Mouse (Mus musculus): ENCODE data around the gene Fkbp4. TPM values are rescaled to one million over a fixed set of nuclear protein-coding genes. Genes with fewer than 3 reads are reported as not detected.
"Not testable (repeated sequence)": the region's sequence is repeated elsewhere in the genome, so short reads cannot be mapped to it uniquely, and the experiment has no call there.

The Fkbp4 gene
- total RNA-seq, 2 experiments from 2014 or later, result 170 to 173 TPM

GRCm38 (mm10) chr6:128397574-128398261, 40.8 kb downstream of the Fkbp4 start:
- DNase-seq, result peak; percentile 77

GRCm38 (mm10) chr6:128390683-128391082, 47.8 kb downstream of the Fkbp4 start:
- DNase-seq, result no peak

GRCm38 (mm10) chr6:128389185-128389584, 49.3 kb downstream of the Fkbp4 start:
- DNase-seq, result no peak

GRCm38 (mm10) chr6:128385026-128385425, 53.5 kb downstream of the Fkbp4 start:
- no peak for DNase-seq

- no peak for DNase-seq
These were observed 54.7 kb downstream of the Fkbp4 start for GRCm38 (mm10) chr6:128383752-128384151.

- DNase-seq, result no peak
These were observed 57.2 kb downstream of the Fkbp4 start for GRCm38 (mm10) chr6:128381254-128381653.

GRCm38 (mm10) chr6:128380594-128381167, 57.8 kb downstream of the Fkbp4 start:
- DNase-seq, result not testable (repeated sequence)

Other genes starting within 250 kb of the Fkbp4 start
- 1 to 10 TPM; 4.4 to 4.6 TPM for gene Tead4, start 137.9 kb downstream of the Fkbp4 start, total RNA-seq (2021)
- gene Tulp3, start 82.8 kb downstream of the Fkbp4 start, total RNA-seq (2021), result 10 to 100 TPM; 24.2 to 27.2 TPM
- 10 to 100 TPM; 21.7 to 30.1 TPM for gene Rhno1, start 75.8 kb downstream of the Fkbp4 start, total RNA-seq (2021)
- gene Foxm1, start 75.7 kb downstream of the Fkbp4 start, total RNA-seq (2021), result 10 to 100 TPM; 15.3 to 16.6 TPM
- not detected for gene Tex52, start 63.2 kb downstream of the Fkbp4 start, total RNA-seq (2021)
- gene Gm44596, start 63.2 kb downstream of the Fkbp4 start, total RNA-seq (2021), result not detected
- 1 to 10 TPM; 3.0 to 4.7 TPM for gene Nrip2, start 39.4 kb downstream of the Fkbp4 start, total RNA-seq (2021)
- gene Itfg2, start 13.7 kb downstream of the Fkbp4 start, total RNA-seq (2021), result 10 to 100 TPM; 19.2 to 19.9 TPM
- gene Pzp, start 88.0 kb upstream of the Fkbp4 start, total RNA-seq (2021), result 100 to 1,000 TPM; 288 to 650 TPM
- gene A2ml1, start 142.9 kb upstream of the Fkbp4 start, total RNA-seq (2021), result 1 to 10 TPM; 1.1 to 1.7 TPM
- gene Klrb1a, start 184.9 kb upstream of the Fkbp4 start, total RNA-seq (2021), result under 1 TPM in 1 of 2 experiments, not detected in 1; 0.30 TPM
- gene Clec2h, start 223.7 kb upstream of the Fkbp4 start, total RNA-seq (2021), result 1 to 10 TPM; 3.6 to 6.0 TPM

All from adrenal gland, postnatal 10 days (tissue).